Mouse (Mus musculus): Measurements from ENCODE around the gene Errfi1. TPM values are rescaled to one million over a fixed set of nuclear protein-coding genes. Genes with fewer than 3 reads are reported as not detected.
A peak's percentile ranks its signal among the peaks of the same experiment; 100 is the strongest.

The Errfi1 gene
- total and polyA plus RNA-seq, 3 experiments: 2.1 to 2.7 TPM; not detected in 1

DNA sequence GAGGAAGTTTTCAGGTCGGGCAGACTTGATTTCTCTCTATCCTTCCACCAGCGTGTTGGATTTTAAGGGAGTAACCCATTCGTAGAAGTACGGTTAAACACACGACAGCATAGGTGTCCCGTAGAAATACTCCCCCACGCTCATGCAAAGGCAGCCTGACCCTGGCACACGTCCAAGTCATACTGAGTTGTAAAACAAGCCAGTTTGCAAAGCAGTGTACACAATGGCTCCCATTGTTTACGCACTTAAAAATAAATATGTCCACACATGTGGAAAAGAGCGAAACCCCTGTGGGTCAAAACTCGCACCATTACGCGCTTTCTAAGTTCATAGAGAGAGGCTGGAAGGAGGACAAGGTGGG lies 36.2 kb downstream of the Errfi1 start:
- Histone ChIP-seq H3K79me2 (ENCODE audit: control insufficient read depth, insufficient read depth, low read length, poor library complexity) (no peaks in the 10 kb centered on the region), H3K4me1 (ENCODE audit: control insufficient read depth in 1 of 2, insufficient read depth in 2 of 2, low read length in 2 of 2) (no peaks in the 10 kb centered on the region), H3K9me3 (replicated peaks; ENCODE audit: insufficient read depth, low read length) (no peaks in the 10 kb centered on the region), H3K4me3 (ENCODE audit: control insufficient read depth in 1 of 2, insufficient read depth in 1 of 2, low read depth in 2 of 2, low read length in 2 of 2) (no peak overlapping the region), H3K9ac (ENCODE audit: control insufficient read depth, low read depth, low read length, poor library complexity, severe bottlenecking) (no peak overlapping the region), H3K27ac (ENCODE audit: control insufficient read depth, low read depth, low read length) (no peak overlapping the region), H3K36me3 (ENCODE audit: control insufficient read depth in 1 of 2, insufficient read depth in 2 of 2, low read length in 2 of 2) (no peaks in the 10 kb centered on the region), H3K27me3 (ENCODE audit: control insufficient read depth in 1 of 2, insufficient read depth in 2 of 2, low read length in 2 of 2) (no peaks in the 10 kb centered on the region)
- no peak for DNase-seq (ENCODE audit: low read depth, low spot score)
- TF ChIP-seq GABPA (IDR thresholded peaks at IDR 0.05; ENCODE audit: low read depth, low read length) (no peak), SIN3A (IDR thresholded peaks at IDR 0.05; ENCODE audit: low read length) (no peak), UBTF (IDR thresholded peaks at IDR 0.05; ENCODE audit: borderline replicate concordance, insufficient read depth, low read depth, low read length) (no peak), NELFE (IDR thresholded peaks at IDR 0.05; ENCODE audit: low read depth, low read length) (no peak)

DNA sequence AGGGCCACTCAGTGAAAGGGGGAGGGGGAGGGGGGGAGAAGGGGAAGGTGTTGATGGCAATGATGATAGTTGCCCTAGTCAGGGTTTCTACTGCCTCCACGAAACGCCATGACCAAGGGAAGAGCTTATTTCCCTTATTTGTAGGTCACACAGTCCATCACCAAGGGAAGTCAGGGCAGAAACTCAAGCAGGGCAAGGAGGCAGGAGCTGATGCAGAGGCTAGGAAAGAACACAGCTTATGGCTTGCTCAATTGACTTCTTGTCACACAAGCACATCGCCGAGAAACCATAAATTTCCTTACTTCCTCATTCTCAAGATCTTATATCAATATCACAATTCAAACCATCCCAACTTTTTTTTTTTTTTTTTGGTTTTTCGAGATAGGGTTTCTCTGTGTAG lies 37.6 kb downstream of the Errfi1 start:
- H3K4me1 ChIP-seq (ENCODE audit: control insufficient read depth in 1 of 2, insufficient read depth in 2 of 2, low read length in 2 of 2): no peaks in the 10 kb centered on the region
- no peak overlapping the region for H3K4me3 ChIP-seq (ENCODE audit: control insufficient read depth in 1 of 2, insufficient read depth in 1 of 2, low read depth in 2 of 2, low read length in 2 of 2)
- no peak overlapping the region for H3K27ac ChIP-seq (ENCODE audit: control insufficient read depth, low read depth, low read length)
- H3K9ac ChIP-seq (ENCODE audit: control insufficient read depth, low read depth, low read length, poor library complexity, severe bottlenecking): no peak overlapping the region
- no peaks in the 10 kb centered on the region for H3K9me3 ChIP-seq (replicated peaks; ENCODE audit: insufficient read depth, low read length)
- H3K36me3 ChIP-seq (ENCODE audit: control insufficient read depth in 1 of 2, insufficient read depth in 2 of 2, low read length in 2 of 2): no peaks in the 10 kb centered on the region
- H3K27me3 ChIP-seq (ENCODE audit: control insufficient read depth in 1 of 2, insufficient read depth in 2 of 2, low read length in 2 of 2): no peaks in the 10 kb centered on the region
- DNase-seq (ENCODE audit: low read depth, low spot score): peak; percentile 44
- no peaks in the 10 kb centered on the region for H3K79me2 ChIP-seq (ENCODE audit: control insufficient read depth, insufficient read depth, low read length, poor library complexity)
- no peak for TF ChIP-seq KAT2A (conservative IDR thresholded peaks at IDR 0.05; ENCODE audit: low read depth, low read length)
- no peak for TF ChIP-seq BHLHE40 (IDR thresholded peaks at IDR 0.05; ENCODE audit: borderline replicate concordance, low read depth, low read length)
- TF ChIP-seq ZNF384 (IDR thresholded peaks at IDR 0.05; ENCODE audit: low read depth, low read length): peak; percentile 64; the same call in 1 of the 2 replicates

DNA sequence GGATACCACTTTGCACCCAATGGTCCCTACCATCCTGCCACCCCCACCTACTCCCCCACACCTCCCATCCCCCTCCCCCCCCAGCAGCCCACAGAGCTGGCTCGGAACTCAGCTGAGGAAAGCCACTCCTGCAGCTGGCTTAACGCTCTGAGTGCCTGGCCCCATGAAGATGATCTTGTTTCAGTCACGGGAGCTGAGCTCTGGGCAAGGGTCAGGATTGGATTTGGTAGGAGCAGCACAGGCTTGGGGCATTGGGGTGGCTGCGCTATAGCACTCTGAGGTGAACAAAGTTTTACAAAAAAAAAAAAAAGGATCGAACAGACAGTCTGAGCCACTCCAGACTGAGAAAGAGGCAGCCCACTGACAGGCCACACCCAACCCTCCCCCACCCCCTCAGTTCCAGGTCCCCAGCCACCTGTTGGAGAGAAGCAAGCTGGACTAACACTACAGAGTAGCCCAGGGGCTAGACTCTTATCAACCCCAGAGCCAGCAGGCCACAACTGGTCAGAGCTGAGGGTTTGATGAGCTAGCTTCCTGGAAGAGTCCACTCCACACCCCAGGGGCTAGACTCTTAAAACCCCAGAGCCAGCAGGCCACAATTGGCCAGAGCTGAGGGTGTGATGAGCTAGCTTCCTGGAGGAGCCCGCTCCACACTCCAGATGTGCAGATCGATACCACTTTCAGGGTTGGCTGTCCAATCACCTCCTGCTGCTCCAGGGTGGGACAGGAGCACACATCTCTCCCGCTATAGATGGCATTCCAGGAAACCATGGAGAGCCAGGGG lies 41.2 kb downstream of the Errfi1 start:
- Histone ChIP-seq H3K27me3 (ENCODE audit: control insufficient read depth in 1 of 2, insufficient read depth in 2 of 2, low read length in 2 of 2) (no peaks in the 10 kb centered on the region), H3K9me3 (replicated peaks; ENCODE audit: insufficient read depth, low read length) (no peaks in the 10 kb centered on the region), H3K9ac (ENCODE audit: control insufficient read depth, low read depth, low read length, poor library complexity, severe bottlenecking) (no peak overlapping the region), H3K4me1 (ENCODE audit: control insufficient read depth in 1 of 2, insufficient read depth in 2 of 2, low read length in 2 of 2) (no peaks in the 10 kb centered on the region), H3K79me2 (ENCODE audit: control insufficient read depth, insufficient read depth, low read length, poor library complexity) (no peaks in the 10 kb centered on the region), H3K4me3 (ENCODE audit: control insufficient read depth in 1 of 2, insufficient read depth in 1 of 2, low read depth in 2 of 2, low read length in 2 of 2) (no peak overlapping the region), H3K36me3 (ENCODE audit: control insufficient read depth in 1 of 2, insufficient read depth in 2 of 2, low read length in 2 of 2) (peaks cover 0 to 2% of the 10 kb centered on the region in 2 experiments; a peak in 2 of 4 replicates), H3K27ac (ENCODE audit: control insufficient read depth, low read depth, low read length) (no peak overlapping the region)
- TF ChIP-seq USF2 (IDR thresholded peaks at IDR 0.05; ENCODE audit: borderline replicate concordance in 1 of 2, insufficient read depth in 1 of 2, low read depth in 1 of 2, low read length in 2 of 2) (no peak), CHD1 (IDR thresholded peaks at IDR 0.05; ENCODE audit: low read depth, low read length) (no peak), MAX (IDR thresholded peaks at IDR 0.05; ENCODE audit: low read length) (no peak), ZNF384 (IDR thresholded peaks at IDR 0.05; ENCODE audit: low read depth, low read length) (no peak), MEF2A (IDR thresholded peaks at IDR 0.05; ENCODE audit: extremely low read depth, insufficient replicate concordance, low read depth, low read length, poor library complexity, severe bottlenecking) (no peak), NRF1 (IDR thresholded peaks at IDR 0.05; ENCODE audit: insufficient read depth, low read depth, low read length, poor library complexity, severe bottlenecking) (no peak), ZC3H11A (IDR thresholded peaks at IDR 0.05; ENCODE audit: low read depth, low read length) (no peak), TCF12 (IDR thresholded peaks at IDR 0.05; ENCODE audit: low read depth, low read length) (no peak), ZMIZ1 (IDR thresholded peaks at IDR 0.05; ENCODE audit: low read depth, low read length) (no peak), ZKSCAN1 (IDR thresholded peaks at IDR 0.05; ENCODE audit: low read depth, low read length) (no peak), UBTF (IDR thresholded peaks at IDR 0.05; ENCODE audit: borderline replicate concordance, insufficient read depth, low read depth, low read length) (no peak), MAZ (IDR thresholded peaks at IDR 0.05; ENCODE audit: low read depth, low read length) (no peak), MYC (IDR thresholded peaks at IDR 0.05; ENCODE audit: low read depth, low read length) (no peak), SIN3A (IDR thresholded peaks at IDR 0.05; ENCODE audit: low read length) (no peak), CHD2 (IDR thresholded peaks at IDR 0.05; ENCODE audit: low read length) (no peak), CTCF (IDR thresholded peaks at IDR 0.05 in 2 of 3, conservative IDR thresholded peaks at IDR 0.05 in 1 of 3; ENCODE audit: control insufficient read depth in 1 of 3, insufficient read depth in 1 of 3, low read depth in 2 of 3, low read length in 3 of 3, poor library complexity in 1 of 3, severe bottlenecking in 1 of 3) (no peak), HCFC1 (IDR thresholded peaks at IDR 0.05; ENCODE audit: low read depth, low read length) (no peak)
- DNase-seq (ENCODE audit: low read depth, low spot score): no peak
